Mouse (Mus musculus): Measurements from ENCODE around the gene Zcchc14. TPM values are rescaled to one million over a fixed set of nuclear protein-coding genes. Genes with fewer than 3 reads are reported as not detected.
"Not testable (repeated sequence)": the region's sequence is repeated elsewhere in the genome, so short reads cannot be mapped to it uniquely, and the experiment has no call there.

The Zcchc14 gene
- polyA plus RNA-seq, 1 experiment from 2014 or later, result 28.0 TPM

- Histone ChIP-seq H3K27me3 (replicated peaks) (no peaks in the 10 kb centered on the region), H3K9ac (no peak overlapping the region), H3K4me3 (no peak overlapping the region), H3K9me3 (no peaks in the 10 kb centered on the region), H3K27ac (no peak overlapping the region), H3K4me1 (no peaks in the 10 kb centered on the region), H3K4me2 (no peak overlapping the region), H3K36me3 (replicated peaks) (peaks cover 18% of the 10 kb centered on the region)
- no peak for ATAC-seq (replicated peaks)
These were observed 39.3 kb downstream of the Zcchc14 start for GRCm38 (mm10) chr8:121613419-121613818.

GRCm38 (mm10) chr8:121609916-121610315, 42.8 kb downstream of the Zcchc14 start:
- 91% methylated on average over 11 of the region's 11 CpGs for WGBS
- no peaks in the 10 kb centered on the region for H3K27me3 ChIP-seq (replicated peaks)
- H3K27ac ChIP-seq, result no peak overlapping the region
- H3K36me3 ChIP-seq (replicated peaks), result peaks cover 26% of the 10 kb centered on the region
- H3K4me1 ChIP-seq, result no peaks in the 10 kb centered on the region
- H3K9me3 ChIP-seq, result no peaks in the 10 kb centered on the region
- H3K9ac ChIP-seq, result no peak overlapping the region
- H3K4me3 ChIP-seq, result no peak overlapping the region
- H3K4me2 ChIP-seq, result no peak overlapping the region
- no peak for ATAC-seq (replicated peaks)

GRCm38 (mm10) chr8:121609251-121609650, 43.5 kb downstream of the Zcchc14 start:
- Histone ChIP-seq H3K27ac (no peak overlapping the region), H3K4me3 (no peak overlapping the region), H3K27me3 (replicated peaks) (no peaks in the 10 kb centered on the region), H3K9me3 (no peaks in the 10 kb centered on the region), H3K36me3 (replicated peaks) (peaks cover 33% of the 10 kb centered on the region), H3K4me1 (no peaks in the 10 kb centered on the region), H3K4me2 (no peak overlapping the region), H3K9ac (no peak overlapping the region)
- WGBS, result 95% methylated on average over 15 of the region's 15 CpGs
- ATAC-seq (replicated peaks), result no peak

- 89% methylated on average over 5 of the region's 5 CpGs for WGBS
- Histone ChIP-seq H3K4me3 (no peak overlapping the region), H3K27ac (no peak overlapping the region), H3K36me3 (replicated peaks) (peaks cover 39% of the 10 kb centered on the region), H3K27me3 (replicated peaks) (no peaks in the 10 kb centered on the region), H3K9me3 (no peaks in the 10 kb centered on the region), H3K4me1 (no peaks in the 10 kb centered on the region), H3K4me2 (no peak overlapping the region), H3K9ac (no peak overlapping the region)
- no peak for ATAC-seq (replicated peaks)
These were observed 45.0 kb downstream of the Zcchc14 start for GRCm38 (mm10) chr8:121607661-121608060.

- 96% methylated on average over 12 of the region's 12 CpGs for WGBS
- Histone ChIP-seq H3K9me3 (no peaks in the 10 kb centered on the region), H3K9ac (no peak overlapping the region), H3K4me1 (no peaks in the 10 kb centered on the region), H3K4me2 (no peak overlapping the region), H3K27me3 (replicated peaks) (no peaks in the 10 kb centered on the region), H3K4me3 (no peak overlapping the region), H3K27ac (no peak overlapping the region), H3K36me3 (replicated peaks) (peaks cover 49% of the 10 kb centered on the region)
- ATAC-seq (replicated peaks), result no peak
These were observed 48.9 kb downstream of the Zcchc14 start for GRCm38 (mm10) chr8:121603801-121604200.

- Histone ChIP-seq H3K36me3 (replicated peaks) (peaks cover 46% of the 10 kb centered on the region; the same call in 1 of the 2 replicates), H3K4me2 (no peak overlapping the region), H3K9ac (no peak overlapping the region), H3K27ac (no peak overlapping the region), H3K4me3 (no peak overlapping the region), H3K4me1 (no peaks in the 10 kb centered on the region), H3K27me3 (replicated peaks) (no peaks in the 10 kb centered on the region), H3K9me3 (no peaks in the 10 kb centered on the region)
- ATAC-seq (replicated peaks), result no peak; the same call in 1 of the 2 replicates
- 24% methylated on average over 3 of the region's 3 CpGs for WGBS
These were observed 49.8 kb downstream of the Zcchc14 start for GRCm38 (mm10) chr8:121602860-121603259.

GRCm38 (mm10) chr8:121602411-121602810, 50.3 kb downstream of the Zcchc14 start:
- H3K4me3 ChIP-seq, result no peak overlapping the region
- H3K27me3 ChIP-seq (replicated peaks), result no peaks in the 10 kb centered on the region
- no peak overlapping the region for H3K27ac ChIP-seq
- H3K4me1 ChIP-seq, result no peaks in the 10 kb centered on the region
- peaks cover 50% of the 10 kb centered on the region; the same call in 1 of the 2 replicates for H3K36me3 ChIP-seq (replicated peaks)
- no peak overlapping the region for H3K9ac ChIP-seq
- WGBS, result 93% methylated on average over 12 of the region's 12 CpGs
- H3K9me3 ChIP-seq, result no peaks in the 10 kb centered on the region
- ATAC-seq (replicated peaks), result no peak
- H3K4me2 ChIP-seq, result no peak overlapping the region

- no peaks in the 10 kb centered on the region for H3K4me1 ChIP-seq
- no peaks in the 10 kb centered on the region for H3K9me3 ChIP-seq
- no peaks in the 10 kb centered on the region for H3K27me3 ChIP-seq (replicated peaks)
- H3K9ac ChIP-seq, result no peak overlapping the region
- no peak for ATAC-seq (replicated peaks)
- no peak overlapping the region for H3K4me2 ChIP-seq
- no peak overlapping the region for H3K4me3 ChIP-seq
- WGBS, result 92% methylated on average over 14 of the region's 14 CpGs
- no peak overlapping the region for H3K27ac ChIP-seq
- H3K36me3 ChIP-seq (replicated peaks), result peaks cover 59% of the 10 kb centered on the region
These were observed 52.9 kb downstream of the Zcchc14 start for GRCm38 (mm10) chr8:121599842-121600241.

- H3K4me3 ChIP-seq, result no peak overlapping the region
- no peak overlapping the region for H3K4me2 ChIP-seq
- ATAC-seq (replicated peaks), result no peak
- peaks cover 56% of the 10 kb centered on the region for H3K36me3 ChIP-seq (replicated peaks)
- no peak overlapping the region for H3K9ac ChIP-seq
- 37% methylated on average over 7 of the region's 7 CpGs for WGBS
- H3K9me3 ChIP-seq, result no peaks in the 10 kb centered on the region
- H3K27ac ChIP-seq, result no peak overlapping the region
- no peaks in the 10 kb centered on the region for H3K4me1 ChIP-seq
- H3K27me3 ChIP-seq (replicated peaks), result no peaks in the 10 kb centered on the region
These were observed 53.8 kb downstream of the Zcchc14 start for GRCm38 (mm10) chr8:121598892-121599291.

GRCm38 (mm10) chr8:121598190-121598589, 54.5 kb downstream of the Zcchc14 start:
- H3K9ac ChIP-seq, result no peak overlapping the region
- H3K27me3 ChIP-seq (replicated peaks), result no peaks in the 10 kb centered on the region
- no peak for ATAC-seq (replicated peaks)
- WGBS, result 90% methylated on average over 7 of the region's 7 CpGs
- H3K4me3 ChIP-seq, result no peak overlapping the region
- no peaks in the 10 kb centered on the region for H3K9me3 ChIP-seq
- peaks cover 55% of the 10 kb centered on the region for H3K36me3 ChIP-seq (replicated peaks)
- no peak overlapping the region for H3K4me2 ChIP-seq
- H3K4me1 ChIP-seq, result no peaks in the 10 kb centered on the region; the same call in 1 of the 2 replicates
- H3K27ac ChIP-seq, result no peak overlapping the region

- WGBS, result 79% methylated on average over 2 of the region's 2 CpGs
- not testable (repeated sequence) for H3K4me2 ChIP-seq; H3K9ac ChIP-seq; H3K9me3 ChIP-seq; H3K27me3 ChIP-seq (replicated peaks); H3K4me1 ChIP-seq; H3K4me3 ChIP-seq; H3K27ac ChIP-seq; ATAC-seq (replicated peaks)
- peaks cover 53% of the 10 kb centered on the region for H3K36me3 ChIP-seq (replicated peaks)
These were observed 55.2 kb downstream of the Zcchc14 start for GRCm38 (mm10) chr8:121597492-121597891.

- Histone ChIP-seq H3K27ac (no peak overlapping the region), H3K4me1 (peaks cover 26% of the 10 kb centered on the region), H3K4me2 (no peak overlapping the region), H3K9ac (no peak overlapping the region), H3K9me3 (no peaks in the 10 kb centered on the region), H3K36me3 (replicated peaks) (peaks cover 30% of the 10 kb centered on the region), H3K4me3 (no peak overlapping the region), H3K27me3 (replicated peaks) (no peaks in the 10 kb centered on the region)
- 78% methylated on average over 9 of the region's 9 CpGs for WGBS
- ATAC-seq (replicated peaks), result no peak
These were observed 58.7 kb downstream of the Zcchc14 start for GRCm38 (mm10) chr8:121593983-121594382.

GRCm38 (mm10) chr8:121593293-121593692, 59.4 kb downstream of the Zcchc14 start:
- Histone ChIP-seq H3K9ac (no peak overlapping the region), H3K27ac (no peak overlapping the region), H3K4me1 (peaks cover 26% of the 10 kb centered on the region), H3K4me2 (no peak overlapping the region), H3K36me3 (replicated peaks) (peaks cover 30% of the 10 kb centered on the region), H3K9me3 (no peaks in the 10 kb centered on the region), H3K4me3 (no peak overlapping the region), H3K27me3 (replicated peaks) (no peaks in the 10 kb centered on the region)
- no peak for ATAC-seq (replicated peaks)
- 95% methylated on average over 5 of the region's 5 CpGs for WGBS

Measured in midbrain, embryonic 15.5 days (tissue).